Mouse (Mus musculus) erythroblast, adult 5-6 weeks (primary cell): ENCODE results near the gene Ntsr1. TPM values are rescaled to one million over a fixed set of nuclear protein-coding genes. Genes with fewer than 3 reads are reported as not detected.
A peak's percentile ranks its signal among the peaks of the same experiment; 100 is the strongest.

ENCODE experiments used
- ATAC-seq: replicated peaks from 2 replicates; pipeline ENCODE4 v1.8.0; 2016; ENCODE audit warnings: moderate number of reproducible peaks, mild to moderate bottlenecking, moderate TSS enrichment, inconsistent platforms; ENCODE audit not compliant: poor library complexity, low FRiP score, severe bottlenecking
- total RNA-seq, 2 experiments: library from RNA; stranded (forward) in 1 of 2; stranded (reverse) in 1 of 2; fragments of 150-400 nt in 1 of 2; fragments of 200-764, 138-1000 nt in 1 of 2; gene quantifications; 2 replicates each; pipeline versions ENCODE4 v1.2.3 to v1.2.4; 2015 to 2017; ENCODE audit warnings: low replicate concordance in 2 of 2

The Ntsr1 gene
- total RNA-seq, 2 experiments from 2014 or later = not detected

DNA sequence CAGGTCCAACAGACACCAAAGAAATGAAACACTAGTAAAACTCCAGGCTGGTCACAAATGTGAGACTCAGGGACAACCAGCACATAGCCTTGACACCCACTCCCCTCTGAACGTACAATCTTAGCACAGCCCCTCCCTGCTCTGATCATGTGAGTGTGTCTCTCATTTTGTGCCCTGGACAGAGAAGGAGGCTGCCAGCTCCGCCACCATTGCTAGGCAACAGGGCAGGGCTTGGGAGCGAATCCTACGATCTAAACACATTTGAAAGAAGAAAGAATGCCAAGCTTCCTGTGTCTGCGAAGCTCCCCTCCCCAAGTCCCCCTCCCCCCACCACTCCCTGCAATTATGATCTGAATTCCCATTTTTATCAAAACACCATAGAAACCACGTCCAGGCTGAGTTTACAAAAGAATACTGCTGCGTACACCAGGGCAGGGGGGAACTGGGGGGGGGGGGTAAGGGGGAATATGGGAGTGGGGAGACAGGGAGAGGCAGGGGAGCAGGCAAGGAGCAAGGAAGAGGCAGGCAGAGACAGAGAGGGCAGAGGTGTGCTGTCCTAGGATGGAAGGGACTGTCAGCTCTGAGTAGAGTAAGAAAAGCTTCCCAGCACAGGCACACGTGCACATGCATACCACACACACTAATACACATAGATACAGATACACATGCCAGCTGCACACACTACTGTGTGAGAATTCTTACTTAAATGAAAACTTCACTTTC is 47.8 kb downstream of the Ntsr1 start:
- no peak for ATAC-seq

DNA sequence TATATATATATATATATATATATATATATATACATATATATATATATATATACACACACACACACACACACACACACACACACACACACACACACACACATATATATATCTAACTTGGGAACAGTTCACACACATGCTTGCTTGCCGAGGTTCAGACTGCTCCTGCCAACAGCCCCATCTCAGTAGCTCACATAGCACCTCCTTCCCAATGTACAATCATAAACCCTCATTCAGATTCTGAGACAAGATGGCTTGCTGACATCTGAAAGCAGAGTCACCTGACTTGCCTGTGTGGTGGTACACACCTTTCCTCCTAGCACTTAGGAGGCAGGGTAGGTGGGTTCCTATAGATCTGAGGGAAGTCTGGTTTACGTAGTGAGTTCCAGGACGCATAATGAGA is 52.6 kb downstream of the Ntsr1 start:
- no peak for ATAC-seq

DNA sequence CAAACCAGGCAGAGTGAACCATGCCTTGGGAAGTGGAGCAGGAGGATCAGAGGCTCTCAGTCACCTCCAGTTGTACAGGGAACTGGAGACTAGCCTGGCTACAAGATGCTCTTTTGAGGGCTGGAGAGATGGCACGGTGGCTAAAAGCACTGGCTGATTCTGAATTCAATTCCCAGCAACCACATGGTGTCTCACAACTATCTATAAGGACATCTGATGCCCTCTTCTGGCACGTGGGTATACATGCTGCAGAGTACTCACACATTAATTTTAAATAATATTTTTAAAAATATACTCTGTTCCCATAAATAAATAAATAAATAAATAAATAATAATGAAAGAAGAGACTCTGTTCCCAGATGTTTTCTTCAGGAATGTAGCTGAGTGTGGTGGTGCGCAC is 55.4 kb downstream of the Ntsr1 start:
- ATAC-seq = no peak

DNA sequence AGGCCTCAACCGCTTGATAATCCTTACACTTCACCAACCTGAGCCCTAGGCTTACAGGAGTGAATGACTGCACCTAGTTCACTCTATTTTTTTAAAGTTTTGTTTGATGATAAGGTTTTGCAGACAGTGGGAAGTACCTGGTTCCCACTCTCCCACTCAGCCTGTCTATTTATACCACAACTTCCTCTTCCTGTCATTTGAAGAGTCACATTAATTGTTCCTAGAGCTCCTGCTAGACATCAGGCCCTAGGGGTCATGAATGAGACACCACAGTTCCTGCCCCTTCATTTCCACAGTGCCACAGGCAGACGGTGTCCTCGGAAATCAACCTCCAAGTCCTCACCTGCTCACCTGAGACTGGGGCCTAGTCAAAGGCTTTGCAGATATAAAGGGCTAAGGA is 56.7 kb downstream of the Ntsr1 start:
- no peak for ATAC-seq

DNA sequence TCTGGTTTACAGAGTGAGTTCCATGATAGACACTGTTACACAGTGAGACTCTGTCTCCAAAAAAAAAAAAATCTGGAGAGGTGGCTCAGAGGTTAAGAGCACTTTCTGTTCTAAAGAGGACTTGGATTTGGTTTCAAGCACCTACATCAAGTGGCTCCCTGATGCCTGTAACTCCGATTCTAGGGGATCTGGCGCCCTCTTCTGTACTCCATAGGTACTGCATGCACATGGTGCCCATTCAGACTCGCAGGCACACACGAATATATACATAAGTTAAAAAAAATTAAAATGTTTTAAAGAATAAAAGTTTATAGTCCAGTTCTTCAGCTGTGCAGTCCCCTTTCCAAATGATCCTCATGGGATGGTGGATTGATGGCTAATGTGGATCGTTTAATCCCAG is 60.5 kb downstream of the Ntsr1 start:
- peak; percentile 54 for ATAC-seq

DNA sequence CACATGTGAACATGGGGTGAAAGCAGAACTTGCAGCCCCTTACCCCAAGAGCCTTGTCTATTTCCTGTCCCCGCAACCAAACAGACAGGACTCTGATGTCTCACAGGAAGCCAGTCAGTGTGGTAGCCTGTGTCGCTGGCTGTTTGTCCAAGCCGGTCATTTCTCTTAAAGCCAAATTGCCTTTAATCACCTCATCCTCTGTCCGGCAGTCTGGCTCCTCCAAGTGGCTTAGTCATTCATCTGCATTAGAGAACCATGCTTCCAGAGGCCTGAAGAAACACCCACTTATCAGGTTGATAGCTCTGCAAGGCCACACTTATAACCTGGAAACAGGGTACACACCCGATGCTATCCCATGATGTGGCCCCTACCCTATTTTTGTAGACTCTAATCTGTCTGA is 62.4 kb downstream of the Ntsr1 start:
- no peak for ATAC-seq

DNA sequence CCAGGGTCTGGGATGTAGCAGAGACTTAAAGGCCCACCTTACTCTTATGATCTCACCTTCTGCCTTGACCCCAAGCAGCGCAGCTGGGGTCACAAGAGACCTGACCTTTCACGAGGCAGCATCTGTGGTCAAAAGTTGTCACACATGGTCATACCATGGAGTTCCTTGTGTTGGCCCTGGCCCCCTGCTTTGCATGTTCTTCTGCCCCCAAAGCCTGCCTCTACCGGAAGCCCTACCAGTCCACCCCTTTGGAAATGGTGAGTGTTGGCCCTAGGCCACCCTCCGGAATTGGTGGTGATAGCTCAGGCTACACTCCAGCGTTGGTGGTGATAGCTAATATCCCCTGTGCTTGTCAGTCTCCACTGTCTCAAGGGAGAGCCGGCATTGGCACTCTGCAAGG is 63.5 kb downstream of the Ntsr1 start:
- no peak for ATAC-seq

DNA sequence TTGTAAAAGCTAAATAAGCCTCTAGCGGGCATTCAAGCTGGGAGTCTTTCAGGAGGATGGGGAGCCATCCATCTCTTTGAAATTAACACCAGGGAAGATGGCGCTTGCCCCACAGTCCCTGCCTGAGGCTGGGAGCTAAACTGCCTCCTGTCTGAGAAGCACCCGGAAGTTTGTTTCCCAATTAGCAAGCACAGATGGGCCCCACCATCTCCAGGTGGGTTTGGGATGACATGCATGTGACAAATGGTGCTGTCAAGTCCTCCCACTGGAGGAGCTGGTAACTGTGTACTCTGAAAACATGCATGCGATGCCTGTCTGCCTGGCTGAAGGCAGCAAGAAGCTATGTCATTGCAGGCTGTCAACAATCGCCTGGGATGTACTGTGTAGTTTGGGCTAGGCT is 64.1 kb downstream of the Ntsr1 start:
- no peak for ATAC-seq

DNA sequence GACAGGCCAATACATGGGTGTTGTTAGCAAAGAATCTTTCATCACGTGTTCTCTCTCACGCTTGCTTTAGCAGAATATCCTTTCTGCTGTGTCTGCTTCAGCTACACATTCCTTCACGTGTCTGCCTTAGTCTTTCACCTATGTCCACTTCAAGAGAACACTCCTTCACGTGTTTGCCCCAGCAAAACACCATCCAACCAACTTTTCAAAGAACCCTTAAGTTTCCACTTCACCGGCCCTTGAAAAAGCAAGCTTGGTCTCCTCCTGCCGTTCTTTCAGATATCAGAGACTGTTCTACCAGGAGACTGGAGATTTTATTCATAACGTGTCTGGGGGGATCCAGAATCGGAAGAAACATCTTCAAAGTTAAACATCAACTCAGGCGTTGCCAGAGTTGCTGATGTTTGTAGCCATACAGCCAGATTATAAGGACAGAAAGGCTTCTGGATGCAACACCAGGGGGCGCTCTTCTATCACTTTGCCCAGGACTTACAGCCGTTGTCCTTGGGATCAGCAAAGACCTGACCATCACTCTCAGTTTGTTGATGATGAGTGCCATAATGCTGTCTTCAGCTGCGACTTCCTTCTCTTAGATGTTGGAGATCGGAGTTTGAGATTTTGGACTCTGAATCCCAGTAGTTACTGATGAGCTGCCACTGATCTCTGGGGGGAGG is 66.6 kb downstream of the Ntsr1 start:
- 0 out of 2 replicates have a peak, but pooled peaks have one; percentile 61 for ATAC-seq

DNA sequence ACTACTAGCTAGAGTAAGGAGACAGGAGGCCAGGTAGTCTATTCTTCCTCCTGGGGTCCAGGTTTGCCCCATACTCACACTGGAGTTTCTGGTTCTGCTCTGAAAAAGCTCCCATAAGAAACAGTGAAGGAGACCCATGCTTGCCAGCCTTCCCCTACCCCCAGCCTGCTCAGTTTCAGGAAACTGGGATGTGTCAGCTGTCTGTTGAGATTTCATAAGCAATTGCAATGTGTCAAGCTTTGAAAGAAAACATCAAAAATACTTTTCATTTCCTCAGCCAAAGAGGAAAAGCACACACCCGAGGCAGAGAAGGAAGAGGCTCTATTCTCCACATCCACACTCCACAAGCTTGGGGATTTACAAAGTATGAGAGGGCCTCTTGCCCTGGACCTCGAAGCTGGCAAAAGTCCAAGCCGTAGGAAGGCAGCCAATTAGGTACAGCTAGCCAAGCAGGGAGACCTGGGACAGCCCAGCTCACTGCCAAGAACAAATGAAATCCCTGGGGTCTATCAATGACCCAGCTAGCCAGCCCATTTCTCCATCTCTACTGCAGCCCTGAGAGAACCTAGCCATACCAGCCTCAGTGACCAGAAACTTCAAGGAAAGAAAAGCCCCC is 69.4 kb downstream of the Ntsr1 start:
- no peak for ATAC-seq

DNA sequence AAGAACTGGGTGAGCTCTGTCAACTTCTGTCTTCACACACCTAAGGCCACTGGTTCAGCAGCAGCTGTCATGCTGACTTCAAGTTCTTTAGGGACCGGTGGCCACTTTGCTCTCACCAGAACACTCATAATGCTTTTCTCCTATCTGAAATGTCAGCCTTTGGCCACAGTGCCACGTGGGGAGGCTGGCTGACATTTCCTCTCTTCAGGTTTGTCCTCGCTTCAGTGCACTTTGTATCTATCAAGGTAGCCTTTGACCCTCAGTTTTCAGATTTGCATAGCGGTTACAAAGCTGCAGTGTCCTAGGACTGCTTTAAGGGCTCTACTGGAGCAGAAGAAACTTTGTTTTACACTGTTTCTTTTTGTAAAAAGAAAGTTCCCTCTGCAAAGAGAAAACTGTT is 76.7 kb downstream of the Ntsr1 start:
- ATAC-seq = no peak

DNA sequence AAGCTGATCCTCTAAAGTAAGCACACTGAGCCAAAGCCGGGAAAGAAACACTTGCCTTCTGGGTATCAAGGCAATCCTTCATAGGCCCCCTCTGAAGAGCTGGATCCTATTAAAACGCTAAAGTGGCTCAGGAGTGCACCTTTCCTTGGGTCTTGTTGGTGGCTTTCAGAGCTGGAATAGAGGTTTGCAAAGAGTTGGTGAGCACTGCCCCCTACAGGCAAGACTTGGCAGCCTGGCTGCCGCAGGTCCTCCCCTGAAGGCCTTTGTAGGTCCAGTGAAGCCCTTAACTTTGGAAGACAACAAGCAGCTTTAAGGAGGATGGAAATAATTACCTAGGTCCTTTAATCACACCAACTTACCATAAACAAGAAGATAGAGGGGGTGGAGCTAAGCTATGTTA is 78.9 kb downstream of the Ntsr1 start:
- peak; percentile 54; the same call in 1 of the 2 replicates for ATAC-seq

DNA sequence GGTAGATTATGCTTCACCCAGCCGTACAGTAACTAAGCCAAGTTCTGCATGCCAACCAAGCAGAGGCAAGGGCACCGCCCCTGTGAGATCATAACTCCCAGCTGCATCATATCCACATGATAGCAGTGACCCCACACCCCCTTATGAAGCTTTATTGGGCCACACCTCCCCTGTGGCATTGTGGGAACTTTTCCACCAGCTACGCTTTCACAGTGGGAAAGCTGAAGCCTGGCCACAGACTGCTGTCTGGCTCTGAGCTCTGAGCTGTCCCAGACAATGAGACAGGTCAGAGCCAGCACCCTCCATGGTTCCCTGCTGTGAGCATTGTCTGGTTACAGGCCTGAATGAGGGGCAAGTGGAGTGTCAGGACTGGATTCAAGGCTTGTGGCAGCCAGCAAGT is 81.2 kb downstream of the Ntsr1 start, which contains the start of gene Mrgbp:
Gene Mrgbp, plus strand, starts transcription at position 303 of the 400 bp plus-strand sequence.
- ATAC-seq = no peak

DNA sequence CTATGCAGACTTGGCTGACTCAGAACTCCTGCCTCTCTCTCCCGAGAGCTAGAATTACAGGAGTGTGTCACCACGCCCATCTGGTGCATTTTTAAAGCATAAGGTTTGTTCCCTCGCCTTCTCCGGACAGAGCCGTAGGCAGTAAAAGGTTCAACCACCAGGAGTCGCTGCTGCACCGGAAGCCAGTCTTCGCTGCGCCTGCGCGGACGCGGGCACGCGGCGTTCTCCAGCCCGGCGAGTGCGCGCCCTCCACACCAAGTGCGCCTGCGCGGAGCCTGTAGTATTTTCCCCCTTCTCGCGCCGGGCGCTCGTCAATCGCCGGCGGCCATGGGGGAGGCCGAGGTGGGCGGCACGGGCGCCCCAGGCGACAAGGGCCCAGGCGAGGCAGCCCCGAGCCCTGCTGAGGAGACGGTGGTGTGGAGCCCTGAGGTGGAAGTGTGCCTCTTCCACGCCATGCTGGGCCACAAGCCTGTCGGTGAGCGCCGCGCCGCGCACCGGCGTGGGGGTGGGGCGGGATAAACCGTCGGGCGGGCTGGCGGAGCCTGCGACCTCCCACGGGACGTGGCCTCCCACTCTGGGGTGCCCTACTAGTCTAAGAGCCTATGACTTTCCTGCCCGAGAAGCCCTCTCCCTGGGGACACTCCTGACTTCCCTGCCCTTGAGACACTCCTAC is 82.8 kb downstream of the Ntsr1 start:
- peak; percentile 84 for ATAC-seq

DNA sequence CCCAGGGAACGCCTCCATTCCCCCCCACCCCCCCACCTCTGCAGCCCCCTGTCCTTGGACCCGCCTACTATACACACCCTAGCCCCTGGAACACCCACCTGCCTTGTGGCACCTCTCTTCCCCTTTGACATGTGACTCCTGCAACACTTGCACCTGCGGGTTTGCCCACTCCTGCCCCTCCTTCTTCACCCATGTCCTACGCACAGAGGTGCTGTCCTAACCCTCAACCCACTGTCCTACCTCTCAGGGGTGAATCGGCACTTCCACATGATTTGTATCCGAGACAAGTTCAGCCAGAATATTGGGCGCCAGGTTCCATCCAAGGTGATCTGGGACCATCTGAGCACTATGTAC is 83.4 kb downstream of the Ntsr1 start:
- ATAC-seq = no peak

DNA sequence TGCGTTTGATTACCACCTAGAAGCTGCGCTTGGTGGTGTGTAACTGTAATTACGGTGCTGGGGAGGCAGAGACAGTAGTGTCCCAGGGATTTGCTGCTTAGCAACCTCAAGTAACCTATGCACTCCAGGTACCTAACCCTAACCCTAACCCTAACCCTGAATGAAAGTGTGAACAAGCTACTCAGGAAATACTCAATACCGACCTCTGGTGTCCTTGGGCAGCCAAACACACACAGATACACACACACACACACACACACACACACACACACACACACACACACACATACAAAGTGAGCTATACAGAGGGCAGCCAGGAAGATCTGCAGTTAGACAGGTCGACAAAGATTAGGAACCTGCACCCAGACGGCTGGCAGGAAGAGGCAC is 89.0 kb downstream of the Ntsr1 start:
- ATAC-seq = peak; percentile 10; the same call in 1 of the 2 replicates

DNA sequence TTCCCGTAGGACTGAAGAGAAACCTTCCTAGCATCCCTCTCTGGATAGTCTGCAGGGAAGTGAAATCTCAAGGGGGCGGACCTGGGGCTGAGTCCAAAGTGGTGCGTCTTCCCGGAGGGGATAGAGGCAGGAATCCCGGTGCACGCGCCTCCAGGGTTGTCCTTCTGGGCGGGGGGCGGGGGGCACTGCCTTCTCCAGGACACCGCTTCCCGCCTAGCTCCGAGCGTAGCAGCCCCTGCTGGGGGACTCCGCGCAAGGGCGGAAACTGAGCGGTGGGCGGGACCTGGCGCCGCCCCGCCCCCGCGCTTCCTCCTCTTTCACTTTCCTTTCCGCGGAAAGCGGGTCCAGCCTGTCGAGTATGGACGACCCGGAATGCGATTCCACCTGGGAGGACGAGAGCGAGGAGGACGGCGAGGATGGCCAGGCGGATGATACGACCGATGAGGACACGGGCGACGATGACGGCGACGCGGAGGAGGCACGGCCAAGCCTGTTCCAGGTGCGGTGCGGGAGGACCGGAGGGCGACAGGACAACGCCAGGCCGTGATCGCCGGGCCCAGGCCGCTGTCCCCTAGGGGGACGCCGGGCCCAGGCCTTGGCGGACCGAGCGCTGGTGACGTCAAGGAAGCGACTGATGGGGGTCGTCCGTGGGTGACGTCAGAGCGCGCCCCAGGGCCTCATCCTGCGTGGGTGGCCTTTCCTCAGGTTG is 89.5 kb downstream of the Ntsr1 start, which contains the start of gene Ogfr:
Gene Ogfr, plus strand, starts transcription at position 123 of the 709 bp plus-strand sequence.
- ATAC-seq = peak; percentile 88
